Mouse (Mus musculus): Measurements from ENCODE around the gene Cdh13. TPM values are rescaled to one million over a fixed set of nuclear protein-coding genes. Genes with fewer than 3 reads are reported as not detected.
"Not testable (repeated sequence)": the region's sequence is repeated elsewhere in the genome, so short reads cannot be mapped to it uniquely, and the experiment has no call there.

Cdh13 gene
- polyA plus RNA-seq, 3 experiments from 2014 or later = 0.15 to 0.35 TPM; not detected in 1

DNA sequence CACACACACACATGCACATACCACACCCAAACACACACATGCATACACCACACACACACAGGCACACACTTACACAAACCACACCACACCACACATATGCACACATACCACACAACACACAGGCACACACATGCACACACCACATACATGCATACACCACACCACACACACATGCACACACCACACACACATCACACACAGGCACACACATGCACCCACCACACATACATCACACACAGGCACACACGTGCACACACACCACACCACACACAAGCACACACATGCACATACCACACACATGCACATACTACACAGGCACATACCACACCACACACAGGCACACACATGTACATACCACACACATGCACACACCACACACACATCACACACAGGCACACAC lies 991.9 kb downstream of the Cdh13 start:
- ATAC-seq = no peak

DNA sequence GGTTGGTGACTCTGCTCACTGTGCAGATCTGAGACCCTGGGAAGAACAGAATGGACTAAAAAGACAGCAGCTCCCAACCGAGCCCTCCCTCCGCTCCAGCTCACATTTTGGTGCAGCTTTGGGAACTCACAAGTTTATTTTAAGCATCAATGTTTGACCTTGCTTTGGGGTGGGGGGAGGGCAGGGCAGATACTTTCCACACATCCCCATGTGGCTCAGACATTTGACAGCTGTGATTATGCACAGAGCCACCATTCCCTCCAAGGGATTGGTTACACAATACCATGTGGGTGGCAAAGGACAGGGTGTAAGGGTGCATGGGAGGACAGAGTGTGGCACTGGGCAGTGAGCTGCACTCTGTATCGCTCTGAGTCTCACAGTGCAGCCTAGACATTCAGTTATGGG lies 993.5 kb downstream of the Cdh13 start:
- ATAC-seq = no peak

DNA sequence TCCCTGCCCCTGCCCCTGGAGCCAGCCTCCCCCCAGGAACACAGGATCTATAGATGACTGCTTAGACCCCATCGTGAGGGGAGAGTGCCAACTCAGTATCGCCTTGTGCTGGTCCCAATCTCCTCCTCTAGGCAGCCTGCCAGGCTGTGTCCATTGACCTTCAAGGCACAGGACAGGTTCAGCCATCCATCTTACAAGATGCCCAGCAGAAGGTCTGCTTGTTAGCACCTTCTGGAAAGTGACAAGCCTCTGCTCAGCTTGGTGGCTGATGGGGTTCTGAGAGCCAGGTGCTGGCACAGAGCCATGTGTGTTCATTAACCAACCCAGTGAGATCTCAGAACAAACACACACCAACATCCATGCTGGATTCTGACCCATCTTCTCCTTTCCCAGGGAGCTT lies 998.2 kb downstream of the Cdh13 start:
- ATAC-seq = no peak

DNA sequence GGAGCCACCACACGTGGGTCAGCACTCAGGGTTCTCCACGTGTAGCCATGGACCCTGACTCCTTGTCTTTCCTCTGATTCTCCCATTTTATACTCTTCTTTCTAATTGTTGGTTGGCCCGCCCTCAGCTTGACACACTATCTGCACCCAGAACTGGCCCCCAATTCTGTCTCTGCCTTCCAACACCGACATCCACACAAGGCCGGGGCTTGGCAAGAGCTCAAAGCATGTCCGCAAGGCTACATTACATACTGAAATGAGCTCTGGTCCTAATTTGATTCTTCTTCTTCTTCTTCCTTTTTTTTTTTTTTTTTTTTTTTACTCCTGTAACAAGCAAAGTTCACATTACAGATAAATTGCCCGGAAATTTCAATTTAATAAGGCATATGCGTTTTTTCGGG lies 1001.0 kb downstream of the Cdh13 start:
- ATAC-seq = no peak

DNA sequence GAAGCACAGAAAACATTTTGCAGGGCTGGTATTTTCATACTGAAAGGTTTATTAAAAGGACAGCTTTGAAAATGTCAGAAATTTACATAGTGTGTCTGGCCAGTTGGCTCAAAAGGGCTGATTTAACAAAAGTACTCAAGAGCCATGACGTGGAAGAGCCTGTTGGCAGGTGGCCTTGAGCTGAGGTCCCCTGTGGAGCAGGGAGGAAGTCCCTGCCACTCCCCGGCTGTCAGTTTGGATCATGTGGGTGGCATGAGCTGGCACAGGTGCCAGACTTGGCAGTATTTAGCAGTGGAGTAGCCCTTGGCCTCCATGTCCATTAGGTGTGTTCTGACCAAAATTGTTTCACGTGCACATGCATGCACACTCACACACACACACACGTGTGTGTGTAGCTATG lies 1001.4 kb downstream of the Cdh13 start:
- ATAC-seq = no peak

DNA sequence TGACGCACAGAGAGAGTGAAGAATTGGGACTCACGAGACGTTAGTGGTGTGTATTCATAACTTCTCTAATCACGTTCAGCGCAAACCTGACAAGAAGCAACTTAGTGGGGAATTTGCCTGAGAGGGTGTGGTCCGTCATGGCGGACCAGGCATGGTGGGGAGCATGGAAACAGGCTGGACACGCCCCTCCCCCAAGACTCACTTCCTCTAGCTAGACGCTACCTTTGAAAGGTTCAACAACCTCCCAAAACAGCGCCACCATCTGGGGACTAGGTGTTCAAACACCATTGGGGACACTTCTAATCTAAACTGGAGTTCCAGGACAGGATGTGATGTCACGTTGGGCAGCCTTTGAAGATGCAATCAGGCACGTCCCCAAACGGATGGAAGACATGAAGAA lies 1011.9 kb downstream of the Cdh13 start:
- no peak for ATAC-seq

DNA sequence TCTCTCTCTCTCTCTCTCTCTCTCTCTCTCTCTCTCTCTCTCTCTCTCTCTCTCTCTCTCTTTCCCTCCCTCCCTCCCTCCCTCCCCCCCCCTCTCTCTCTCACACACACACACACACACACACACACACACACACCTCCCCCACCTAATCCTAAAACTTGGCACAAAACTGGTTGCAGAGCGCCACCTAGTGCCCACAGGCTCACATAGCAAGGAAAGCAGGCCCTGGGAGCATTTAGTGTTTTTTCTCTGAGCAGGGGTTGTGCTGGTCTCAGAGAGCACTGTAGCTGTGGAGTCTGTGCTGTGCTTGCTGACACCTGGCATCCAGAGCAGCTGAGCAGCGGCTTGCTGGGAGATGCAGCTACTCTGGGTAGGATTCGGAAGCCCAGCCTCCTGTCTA lies 1014.2 kb downstream of the Cdh13 start:
- ATAC-seq = not testable (repeated sequence)

DNA sequence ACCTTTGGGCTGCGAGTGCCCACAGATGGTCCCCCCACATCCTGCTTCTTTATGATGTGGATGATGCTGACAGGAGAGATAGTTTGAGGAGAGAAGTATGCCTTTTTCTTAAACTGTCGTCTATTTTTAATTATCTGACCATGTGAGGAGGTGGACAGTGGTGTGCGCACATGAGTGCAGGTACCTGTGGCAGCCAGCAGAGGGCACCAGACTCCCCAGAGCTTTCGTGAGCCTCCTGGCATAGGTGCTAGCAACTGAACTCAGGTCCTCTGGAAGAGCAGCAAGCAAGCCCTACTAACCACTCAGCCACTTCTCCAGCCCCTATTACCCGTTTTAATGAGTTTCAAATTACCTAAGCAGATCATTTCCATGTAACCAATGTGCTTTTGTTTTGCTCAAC lies 1016.8 kb downstream of the Cdh13 start:
- no peak for ATAC-seq

DNA sequence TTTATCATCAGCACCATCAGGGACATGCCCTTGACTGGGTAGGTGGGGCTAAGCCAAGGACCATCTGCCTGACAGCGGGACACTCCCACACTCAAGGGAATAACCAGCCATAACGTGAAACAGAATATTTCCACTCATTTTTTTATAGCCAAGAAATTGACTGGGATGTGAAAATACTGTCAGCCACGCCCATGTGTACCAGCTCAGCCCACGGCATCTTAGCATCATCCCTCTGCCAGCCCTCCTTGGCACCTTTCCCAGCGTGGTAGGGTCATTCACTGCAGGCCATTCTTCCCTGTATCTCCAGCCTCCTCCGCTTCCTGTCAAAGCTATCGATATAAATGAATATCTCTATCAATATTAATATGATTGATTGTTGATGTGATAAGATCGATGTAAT lies 1020.7 kb downstream of the Cdh13 start:
- no peak for ATAC-seq

DNA sequence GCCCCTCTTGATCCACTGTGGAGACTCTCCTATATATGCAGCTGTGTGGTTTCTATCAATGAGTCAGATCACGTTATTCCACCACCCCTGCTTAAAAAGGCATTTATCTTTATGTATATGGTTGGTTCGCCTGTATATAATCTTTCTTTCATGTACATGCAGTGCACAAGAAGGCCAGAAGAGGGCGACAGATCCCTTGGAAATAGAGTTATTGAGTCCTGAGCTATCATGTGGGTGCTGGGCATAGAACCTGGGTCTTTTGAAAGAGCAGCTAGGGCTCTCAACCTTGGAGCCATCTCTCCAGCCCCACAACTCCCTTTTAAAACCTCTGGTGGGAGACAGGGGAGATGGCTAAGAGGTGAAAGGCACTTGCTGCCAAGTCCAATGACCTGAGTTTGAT lies 1027.9 kb downstream of the Cdh13 start:
- no peak for ATAC-seq

DNA sequence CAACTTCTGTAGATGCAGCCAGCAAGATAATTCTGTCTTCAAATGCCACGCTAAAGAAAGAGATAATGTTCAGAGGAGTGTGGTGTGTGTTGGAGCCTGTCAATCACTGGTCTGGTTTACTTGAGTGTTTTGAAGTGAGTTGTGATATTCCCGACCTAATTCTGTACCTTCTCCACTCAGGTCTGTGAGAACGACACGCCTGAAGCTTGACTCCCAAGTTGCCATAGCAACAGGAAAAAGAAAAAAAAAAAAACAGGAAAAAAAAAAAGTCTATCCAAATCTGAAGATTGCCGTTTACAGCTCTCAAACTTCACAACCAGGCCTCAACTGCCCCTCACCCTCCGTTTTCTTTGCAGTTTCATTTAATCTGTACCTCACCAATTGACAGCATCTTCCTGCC lies 1039.7 kb downstream of the Cdh13 start:
- ATAC-seq = no peak

DNA sequence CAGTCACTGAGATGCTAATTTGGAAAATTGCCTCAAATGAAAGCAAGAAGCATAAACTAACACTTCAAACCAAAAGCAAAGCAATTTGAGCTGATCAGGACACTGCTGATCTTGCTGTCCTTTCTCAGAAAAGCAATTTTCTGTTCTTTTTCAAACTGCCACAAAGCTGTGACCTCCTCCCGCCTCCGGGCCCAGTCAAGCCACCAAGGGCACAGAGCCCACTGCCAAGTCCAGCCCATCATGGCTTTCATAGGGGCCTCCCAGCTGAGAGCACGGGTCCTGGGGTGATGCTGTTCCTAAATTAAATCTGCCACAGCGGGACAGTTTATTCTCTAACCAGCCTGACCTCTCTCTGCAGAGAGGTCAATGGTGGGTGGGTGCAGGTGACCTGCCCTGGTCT lies 1056.0 kb downstream of the Cdh13 start:
- no peak for ATAC-seq

DNA sequence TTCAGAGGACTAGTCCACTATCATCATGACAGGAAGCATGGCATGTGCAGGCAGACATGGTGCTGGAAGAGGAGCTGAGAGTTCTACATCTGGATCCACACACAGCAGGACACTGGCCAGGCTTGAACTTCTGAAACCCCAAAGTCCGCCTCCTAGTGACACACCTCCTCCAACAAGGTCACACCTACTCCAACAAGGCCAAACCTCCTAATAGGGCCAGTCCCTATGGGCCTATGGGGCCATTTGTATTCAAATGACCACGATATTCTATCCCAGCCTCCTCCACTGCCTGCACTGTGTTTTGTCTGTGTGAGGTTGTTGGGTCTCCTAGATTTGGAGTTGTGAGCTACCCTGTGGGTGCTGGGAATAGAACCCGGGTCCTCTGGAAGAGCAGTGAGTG lies 1060.1 kb downstream of the Cdh13 start:
- ATAC-seq = no peak

DNA sequence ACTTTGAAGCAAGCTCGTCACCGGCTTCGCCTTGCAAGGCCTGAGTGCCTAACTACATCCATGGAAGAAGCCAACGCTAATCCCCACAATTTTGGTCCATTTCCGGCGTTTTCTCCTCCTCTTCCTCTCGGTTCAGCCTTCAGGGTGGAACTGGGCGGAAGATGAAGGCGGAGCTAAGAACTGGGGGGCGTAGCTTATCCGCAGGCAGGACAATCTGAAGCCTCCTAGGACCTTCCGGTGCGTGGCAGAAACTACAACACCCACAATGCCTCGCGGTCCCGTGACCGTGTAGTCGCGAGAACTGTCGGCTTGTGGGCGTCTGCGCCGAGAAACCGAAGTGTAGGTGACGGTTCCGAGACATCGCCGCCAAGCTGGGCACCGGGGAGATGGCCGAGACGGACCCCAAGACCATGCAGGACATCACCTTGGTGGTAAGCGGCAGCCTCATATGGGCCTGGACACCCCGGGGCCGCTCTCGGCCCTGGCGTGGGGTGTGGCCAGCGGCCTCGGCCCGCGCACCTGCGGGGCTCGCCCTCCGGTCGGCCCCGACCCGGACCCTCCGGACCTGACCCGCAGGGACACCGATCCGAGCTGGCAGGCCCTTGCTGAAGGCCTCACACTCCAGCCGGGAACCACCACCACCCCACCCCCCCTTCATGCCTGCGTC lies 1060.8 kb downstream of the Cdh13 start, which contains the start of gene Hsbp1:
Hsbp1 (plus strand) TSS at position 299 of the 667 bp plus-strand sequence.
- peak; percentile 97 for ATAC-seq

DNA sequence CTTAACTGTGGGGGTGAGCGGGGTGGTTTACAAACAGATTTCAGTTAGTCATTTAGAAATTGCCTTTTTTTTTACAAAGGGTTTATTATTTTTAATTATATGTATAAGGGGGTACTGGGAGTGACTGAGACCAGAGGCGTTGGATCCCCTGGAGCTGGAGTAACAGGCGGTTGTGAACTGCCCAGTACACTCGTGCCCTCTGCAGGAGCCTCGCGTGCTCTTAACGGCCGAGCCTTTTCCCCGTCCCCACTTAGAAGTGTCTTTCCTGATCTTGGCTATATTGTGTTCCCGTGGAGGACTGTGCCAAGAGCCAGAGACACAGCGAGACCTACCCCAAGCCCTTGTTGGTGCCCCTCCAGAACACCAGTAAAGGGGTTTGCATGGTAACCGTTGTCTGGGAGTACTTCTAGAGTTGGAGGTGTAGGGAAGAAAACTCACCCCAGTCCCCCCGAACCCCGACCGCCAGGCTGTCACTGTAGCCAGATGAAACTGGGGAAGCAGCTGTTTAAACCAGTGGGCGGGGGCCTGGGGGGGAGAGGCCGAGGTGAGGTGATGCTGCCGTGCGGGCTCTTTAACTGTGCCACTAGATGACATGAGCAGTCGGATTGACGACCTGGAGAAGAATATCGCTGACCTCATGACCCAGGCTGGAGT lies 1061.6 kb downstream of the Cdh13 start:
- ATAC-seq = no peak

DNA sequence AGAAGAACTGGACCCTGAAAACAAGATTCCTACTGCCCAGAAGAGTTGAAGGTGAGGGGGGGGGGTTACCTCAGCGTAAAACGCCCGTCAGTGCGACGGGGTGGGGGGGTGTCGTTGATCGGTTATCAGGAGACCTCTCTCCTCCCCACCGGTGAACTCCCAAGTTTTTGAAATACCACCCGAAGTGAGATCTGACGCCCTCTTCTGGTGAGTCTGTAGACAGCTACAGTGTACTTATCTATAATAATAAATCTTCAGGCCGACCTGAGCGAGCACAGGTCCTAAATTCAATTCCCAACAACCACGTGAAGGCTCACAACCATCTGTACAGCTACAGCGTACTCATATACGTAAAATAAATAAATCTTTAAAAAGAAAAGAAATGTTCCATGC lies 1062.1 kb downstream of the Cdh13 start:
- ATAC-seq = no peak

DNA sequence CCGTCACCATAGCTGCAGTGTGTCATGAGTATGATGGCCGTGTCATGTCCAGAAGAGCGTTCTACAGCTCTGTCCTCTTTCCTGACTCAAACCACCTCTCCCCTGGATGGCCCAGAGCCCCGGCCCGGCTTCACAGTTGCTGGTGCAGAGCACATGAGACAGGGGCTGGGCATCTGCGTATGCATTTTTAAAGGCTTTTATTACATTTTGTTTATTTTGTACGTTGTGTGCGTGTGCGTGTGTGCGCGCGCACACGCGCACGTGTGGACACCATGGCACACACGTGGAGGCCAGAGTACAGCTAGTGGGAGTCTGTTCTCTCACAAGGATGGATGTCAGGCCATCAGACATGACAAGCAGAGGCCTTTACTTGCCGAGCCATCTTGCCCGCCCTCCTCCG lies 1068.1 kb downstream of the Cdh13 start:
- ATAC-seq = no peak

DNA sequence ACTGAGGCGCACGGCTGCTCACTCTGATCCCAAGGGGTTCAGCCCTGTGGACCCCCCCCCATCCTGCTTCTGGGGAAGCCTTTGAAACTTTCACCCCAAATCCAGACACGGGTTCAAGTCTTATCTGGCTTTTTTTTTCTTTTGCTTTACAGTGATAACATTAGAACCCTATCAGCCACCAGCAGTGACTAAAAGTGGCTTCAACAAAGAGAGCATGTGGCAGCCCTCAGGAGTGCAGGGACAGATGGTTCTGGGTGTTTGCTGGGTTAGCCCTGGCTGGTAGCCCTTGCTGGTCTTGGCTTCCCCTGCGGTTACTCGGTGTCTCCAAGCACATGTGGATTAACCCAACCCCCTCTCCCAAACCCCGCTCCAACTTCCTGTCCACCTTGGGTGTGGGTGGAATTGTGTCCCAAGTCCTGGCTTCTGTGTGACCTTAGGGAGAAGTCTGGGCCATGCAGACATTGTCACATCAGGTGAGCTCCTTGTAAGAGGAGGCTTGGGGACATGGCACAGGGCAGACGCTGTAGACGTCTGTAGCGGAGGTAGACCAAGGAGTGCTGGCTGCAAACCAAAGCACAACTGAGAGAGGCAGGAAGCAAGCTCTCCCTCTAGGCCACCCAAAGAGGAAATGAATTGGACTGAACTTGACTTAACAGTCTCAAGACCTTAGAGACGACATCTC lies 1069.6 kb downstream of the Cdh13 start:
- ATAC-seq = peak; percentile 54

DNA sequence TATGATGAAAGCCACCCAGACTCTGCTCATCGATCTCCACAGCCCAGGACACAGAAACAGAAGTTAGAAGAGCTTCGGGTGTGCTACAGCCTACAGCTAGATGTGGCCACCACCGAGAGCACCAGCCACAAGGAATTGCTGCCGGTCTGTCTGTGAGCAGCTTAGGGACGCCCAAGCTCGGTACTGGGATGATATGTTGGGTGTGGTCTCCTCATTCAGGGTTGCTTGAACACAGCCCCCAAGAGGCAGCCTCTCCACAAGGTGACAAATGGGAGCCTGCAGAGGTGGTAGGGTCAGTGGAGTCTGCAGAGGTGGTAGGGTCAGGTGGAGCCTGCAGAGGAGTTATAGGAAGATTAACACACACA lies 1070.1 kb downstream of the Cdh13 start:
- no peak for ATAC-seq

DNA sequence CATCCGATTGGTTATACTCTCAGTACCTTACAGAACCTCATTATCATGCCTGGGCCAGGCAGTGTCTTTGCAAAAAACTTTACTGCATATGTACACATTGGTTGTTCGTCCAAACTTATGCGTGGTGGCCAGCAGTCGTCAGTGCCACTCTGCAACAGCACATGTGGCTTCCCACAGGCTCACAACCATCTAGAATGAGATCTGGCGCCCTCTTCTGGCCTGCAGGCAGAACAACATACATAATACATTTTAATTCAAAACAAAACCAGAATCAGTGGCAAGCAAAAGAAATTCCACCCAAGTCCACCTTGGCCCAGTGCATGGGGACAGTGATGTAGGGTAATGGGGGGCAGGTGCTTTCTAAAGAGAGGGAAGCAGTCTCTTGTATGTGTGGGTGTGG lies 1073.1 kb downstream of the Cdh13 start:
- not testable (repeated sequence) for ATAC-seq

DNA sequence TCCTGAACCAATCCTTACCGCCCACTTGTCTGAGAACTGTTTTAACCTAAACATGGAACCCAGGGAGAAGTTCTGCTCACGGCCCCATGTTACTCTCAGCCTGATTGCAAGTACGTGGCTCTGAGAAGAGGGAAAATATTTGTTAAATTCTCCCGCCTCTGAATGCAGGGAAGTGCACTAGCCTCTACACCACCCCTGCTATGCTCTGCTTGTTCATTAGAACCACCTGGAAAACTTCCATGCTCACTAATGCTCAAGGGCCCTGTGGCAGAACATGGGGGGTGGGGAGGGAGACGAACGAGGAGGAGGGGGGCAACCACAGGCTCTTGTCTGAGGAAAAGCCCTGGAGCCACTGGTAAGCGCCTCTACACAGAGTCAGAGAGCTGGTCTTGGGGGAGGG lies 1074.6 kb downstream of the Cdh13 start:
- no peak for ATAC-seq

DNA sequence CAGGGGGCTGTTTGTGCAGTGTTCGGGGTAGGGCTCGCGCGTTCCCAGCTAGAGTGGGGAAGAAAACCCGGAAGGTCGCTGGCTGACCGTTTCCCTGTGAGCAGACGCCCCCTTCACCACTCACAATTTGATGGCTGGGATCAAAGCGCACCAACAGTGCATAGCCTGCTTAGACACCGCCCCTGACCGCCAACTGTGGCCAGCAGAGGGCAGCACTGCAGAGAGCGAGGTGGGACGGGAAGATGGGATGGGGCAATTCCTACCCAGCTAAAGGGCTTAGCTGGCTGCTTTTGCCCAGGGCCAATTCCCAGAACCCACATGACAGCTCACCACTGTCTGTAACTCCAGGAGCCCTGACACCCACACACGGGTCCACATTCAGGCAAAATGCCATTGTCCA lies 1075.3 kb downstream of the Cdh13 start:
- ATAC-seq = no peak

DNA sequence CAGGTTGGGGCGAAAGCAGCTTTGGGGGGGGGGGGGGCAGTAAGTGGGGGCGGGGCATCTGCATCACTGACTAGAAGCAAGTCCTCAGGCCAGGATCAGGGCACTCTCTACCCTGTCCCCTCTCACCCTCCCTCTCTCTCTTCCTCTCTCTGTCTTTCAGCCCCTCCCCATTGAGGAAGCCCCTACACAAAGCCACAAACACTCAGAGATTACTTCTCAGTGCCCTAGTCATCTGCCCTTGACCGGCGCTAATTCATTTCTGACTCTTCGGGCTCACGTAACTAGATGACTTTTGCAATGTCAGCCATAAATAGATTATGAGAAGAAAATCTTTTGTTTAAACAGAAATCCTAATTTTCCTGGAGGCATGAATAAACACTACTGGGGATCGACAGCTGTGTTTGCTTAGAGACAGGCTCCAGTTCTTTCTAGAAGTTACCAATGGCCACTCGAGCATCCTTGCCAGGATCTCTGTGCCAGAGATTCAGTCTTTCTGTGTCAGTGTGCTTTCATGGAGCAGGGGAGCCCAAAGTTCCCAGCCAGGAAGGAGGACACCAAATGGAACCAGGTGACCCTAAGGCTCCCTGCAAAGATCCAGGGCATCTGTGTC lies 1077.3 kb downstream of the Cdh13 start:
- ATAC-seq = no peak

All from inflammation-experienced regulatory T-cells, adult 6 months (primary cell).